Mouse (Mus musculus): ENCODE measurements around the gene Bmp8a. TPM values are rescaled to one million over a fixed set of nuclear protein-coding genes. Genes with fewer than 3 reads are reported as not detected.
"Not testable (repeated sequence)": the region's sequence is repeated elsewhere in the genome, so short reads cannot be mapped to it uniquely, and the experiment has no call there.

Gene Bmp8a
- polyA plus RNA-seq, 1 experiment: not detected

GRCm38 (mm10) chr4:123308292-123308691 lies 34.8 kb downstream of the Bmp8a start:
- Histone ChIP-seq H3K27ac (ENCODE audit: insufficient read depth, low read depth, low read length) (no peak overlapping the region), H3K4me1 (ENCODE audit: control insufficient read depth, insufficient read depth, low read length) (peaks cover 3% of the 10 kb centered on the region), H3K4me3 (ENCODE audit: insufficient read depth, low read length) (no peak overlapping the region)
- no peak for TF ChIP-seq POLR2A (IDR thresholded peaks at IDR 0.05; ENCODE audit: borderline replicate concordance, low read depth, low read length)
- no peak for TF ChIP-seq CTCF (IDR thresholded peaks at IDR 0.05; ENCODE audit: low read depth, low read length)

DNA sequence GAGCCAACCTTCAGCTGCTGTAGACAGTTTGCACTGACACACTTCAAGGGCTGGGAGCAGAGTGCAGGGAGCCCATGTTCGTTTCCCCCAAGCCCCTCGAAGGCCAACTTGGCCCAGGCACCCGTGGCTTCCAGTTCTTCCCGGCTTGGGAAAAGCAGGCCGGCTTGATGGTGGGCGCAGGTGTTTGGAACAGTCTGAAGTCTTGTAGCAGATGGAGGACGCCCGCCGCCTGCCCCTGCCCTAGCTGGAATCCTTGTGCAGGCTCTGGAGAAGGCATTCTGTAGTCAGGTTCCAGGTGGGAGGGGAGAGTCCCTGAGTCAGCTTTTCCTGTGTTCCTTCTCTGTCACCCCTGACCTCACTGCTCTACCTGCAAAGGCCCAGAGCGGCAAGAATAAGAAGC lies 36.1 kb downstream of the Bmp8a start:
- no peak overlapping the region for H3K27ac ChIP-seq (ENCODE audit: insufficient read depth, low read depth, low read length)
- H3K4me3 ChIP-seq (ENCODE audit: insufficient read depth, low read length): no peak overlapping the region
- TF ChIP-seq POLR2A (IDR thresholded peaks at IDR 0.05; ENCODE audit: borderline replicate concordance, low read depth, low read length) (no peak), CTCF (IDR thresholded peaks at IDR 0.05; ENCODE audit: low read depth, low read length) (no peak)
- H3K4me1 ChIP-seq (ENCODE audit: control insufficient read depth, insufficient read depth, low read length): no peaks in the 10 kb centered on the region

GRCm38 (mm10) chr4:123305789-123306188 lies 37.3 kb downstream of the Bmp8a start:
- Histone ChIP-seq H3K4me3 (ENCODE audit: insufficient read depth, low read length) (no peak overlapping the region), H3K27ac (ENCODE audit: insufficient read depth, low read depth, low read length) (no peak overlapping the region), H3K4me1 (ENCODE audit: control insufficient read depth, insufficient read depth, low read length) (no peaks in the 10 kb centered on the region)
- TF ChIP-seq CTCF (IDR thresholded peaks at IDR 0.05; ENCODE audit: low read depth, low read length) (peak; percentile 84), POLR2A (IDR thresholded peaks at IDR 0.05; ENCODE audit: borderline replicate concordance, low read depth, low read length) (no peak)

DNA sequence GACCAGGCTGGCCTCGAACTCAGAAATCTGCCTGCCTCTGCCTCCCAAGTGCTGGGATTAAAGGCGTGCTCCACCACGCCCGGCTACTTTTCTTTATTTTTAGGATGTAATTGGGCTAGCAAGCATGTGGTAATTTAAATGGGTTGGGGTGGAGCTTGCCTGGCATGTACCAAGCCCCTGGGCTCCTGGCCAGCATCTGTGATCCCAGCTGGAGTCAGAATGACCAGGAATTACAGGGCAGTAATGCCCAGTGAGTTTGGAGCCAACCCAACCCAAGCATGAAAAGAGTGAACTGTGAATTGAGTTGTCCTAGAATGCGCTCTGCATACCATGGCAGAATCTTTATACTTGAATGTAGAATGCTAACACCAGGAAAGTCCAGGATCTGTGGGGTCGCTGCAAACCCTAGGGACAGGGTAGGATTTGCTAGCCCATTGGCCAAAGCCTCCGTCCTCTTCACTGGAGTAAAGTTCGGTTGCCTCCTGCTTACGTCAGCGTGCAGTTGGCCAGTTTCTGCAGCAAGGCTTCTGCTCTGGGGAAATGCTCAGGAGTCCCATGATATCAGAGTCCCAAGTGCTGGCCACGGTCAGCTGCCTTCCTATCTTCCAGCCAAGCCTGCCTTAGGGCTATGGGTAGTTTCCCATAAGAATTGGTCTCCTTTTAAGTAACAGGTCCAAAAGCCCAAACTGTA lies 43.9 kb downstream of the Bmp8a start:
- Histone ChIP-seq H3K4me1 (ENCODE audit: control insufficient read depth, insufficient read depth, low read length) (no peaks in the 10 kb centered on the region), H3K4me3 (ENCODE audit: insufficient read depth, low read length) (no peak overlapping the region), H3K27ac (ENCODE audit: insufficient read depth, low read depth, low read length) (no peak overlapping the region)
- TF ChIP-seq POLR2A (IDR thresholded peaks at IDR 0.05; ENCODE audit: borderline replicate concordance, low read depth, low read length): no peak
- no peak for TF ChIP-seq CTCF (IDR thresholded peaks at IDR 0.05; ENCODE audit: low read depth, low read length)

- Histone ChIP-seq H3K4me1 (ENCODE audit: control insufficient read depth, insufficient read depth, low read length) (no peaks in the 10 kb centered on the region), H3K27ac (ENCODE audit: insufficient read depth, low read depth, low read length) (no peak overlapping the region), H3K4me3 (ENCODE audit: insufficient read depth, low read length) (no peak overlapping the region)
- TF ChIP-seq POLR2A (IDR thresholded peaks at IDR 0.05; ENCODE audit: borderline replicate concordance, low read depth, low read length): no peak
- no peak for TF ChIP-seq CTCF (IDR thresholded peaks at IDR 0.05; ENCODE audit: low read depth, low read length)
Measured at GRCm38 (mm10) chr4:123298226-123298625, 44.8 kb downstream of the Bmp8a start.

DNA sequence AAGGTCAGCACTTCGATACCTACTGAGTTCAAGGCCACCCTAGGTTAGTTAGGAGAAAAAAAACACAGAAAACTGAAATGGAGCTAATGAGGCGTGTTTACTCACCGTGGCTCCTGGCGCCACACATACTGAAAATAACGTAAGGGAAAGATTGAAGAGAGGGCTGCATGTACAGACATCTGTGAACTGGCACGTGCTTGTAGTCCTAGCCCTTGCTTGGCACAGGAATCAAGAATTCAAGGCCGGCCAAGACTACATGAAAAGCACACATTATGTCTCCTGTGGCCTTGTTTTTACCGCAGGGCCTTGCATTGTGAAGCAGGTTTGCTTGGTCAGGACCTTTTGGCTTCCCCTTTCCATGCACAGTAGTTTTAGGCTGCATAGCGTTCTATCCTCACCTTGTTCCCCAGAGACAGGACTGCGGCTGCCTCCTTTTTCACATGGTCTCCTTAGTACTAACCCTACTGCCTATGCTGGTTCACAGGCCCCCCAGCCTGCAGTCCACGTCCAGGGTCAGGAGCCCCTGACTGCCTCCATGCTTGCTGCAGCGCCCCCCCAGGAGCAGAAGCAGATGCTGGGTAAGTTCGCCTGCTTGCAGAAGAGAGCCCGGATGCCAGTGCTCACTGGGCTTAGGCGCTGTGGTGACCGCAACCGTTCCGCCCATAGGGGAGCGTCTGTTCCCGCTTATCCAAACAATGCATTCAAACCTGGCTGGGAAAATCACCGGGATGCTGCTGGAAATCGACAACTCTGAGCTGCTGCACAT lies 45.7 kb downstream of the Bmp8a start:
- TF ChIP-seq CTCF (IDR thresholded peaks at IDR 0.05; ENCODE audit: low read depth, low read length) (no peak), POLR2A (IDR thresholded peaks at IDR 0.05; ENCODE audit: borderline replicate concordance, low read depth, low read length) (no peak)
- Histone ChIP-seq H3K4me1 (ENCODE audit: control insufficient read depth, insufficient read depth, low read length) (no peaks in the 10 kb centered on the region), H3K27ac (ENCODE audit: insufficient read depth, low read depth, low read length) (no peak overlapping the region), H3K4me3 (ENCODE audit: insufficient read depth, low read length) (no peak overlapping the region)

DNA sequence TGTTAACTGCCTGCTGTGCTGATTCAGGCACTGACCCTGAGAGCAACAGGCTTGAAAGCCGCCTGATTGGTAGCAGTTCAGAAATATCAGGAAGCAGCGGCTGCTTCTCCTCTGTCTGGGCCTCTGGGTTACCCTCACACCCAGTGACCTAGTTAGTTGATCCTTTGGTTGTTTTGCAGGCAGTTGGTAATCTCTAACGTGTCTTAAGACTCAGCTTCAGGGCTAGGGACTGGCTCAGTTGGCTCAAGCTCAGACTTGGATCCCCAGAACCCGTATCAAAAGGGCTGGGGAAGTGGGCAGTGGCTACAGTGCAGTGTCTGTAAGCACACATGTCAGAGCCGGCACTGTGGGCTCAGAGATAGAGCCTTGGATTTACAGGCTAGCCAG lies 46.9 kb downstream of the Bmp8a start:
- Histone ChIP-seq H3K27ac (ENCODE audit: insufficient read depth, low read depth, low read length) (no peak overlapping the region), H3K4me3 (ENCODE audit: insufficient read depth, low read length) (no peak overlapping the region), H3K4me1 (ENCODE audit: control insufficient read depth, insufficient read depth, low read length) (no peaks in the 10 kb centered on the region)
- TF ChIP-seq CTCF (IDR thresholded peaks at IDR 0.05; ENCODE audit: low read depth, low read length) (no peak), POLR2A (IDR thresholded peaks at IDR 0.05; ENCODE audit: borderline replicate concordance, low read depth, low read length) (no peak)

DNA sequence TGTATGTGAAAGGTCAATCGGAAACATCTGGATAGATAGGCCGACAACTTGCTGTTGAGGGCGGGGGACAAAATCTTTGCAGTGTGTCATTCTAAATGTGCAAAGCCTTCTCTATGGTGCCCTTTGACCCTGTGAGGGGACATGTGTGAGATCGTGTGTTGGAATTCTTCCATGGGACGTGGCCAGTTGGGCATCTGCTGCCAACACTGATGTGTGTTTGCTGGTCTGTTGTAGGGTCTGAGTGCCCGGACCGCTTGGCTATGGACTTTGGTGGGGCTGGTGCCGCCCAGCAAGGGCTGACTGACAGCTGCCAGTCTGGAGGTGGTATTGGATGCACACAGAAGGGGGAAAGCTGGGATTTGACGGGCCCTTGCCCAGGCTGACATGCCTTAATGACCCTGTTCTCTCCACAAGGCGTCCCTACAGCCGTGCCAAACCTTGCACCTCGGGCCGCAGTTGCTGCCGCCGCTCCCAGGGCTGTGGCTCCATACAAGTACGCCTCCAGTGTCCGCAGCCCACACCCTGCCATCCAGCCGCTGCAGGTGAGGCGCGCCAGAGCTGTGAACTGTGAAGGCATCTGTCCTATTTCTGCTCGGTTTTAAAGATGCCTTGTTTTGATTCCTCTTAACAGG lies 47.4 kb downstream of the Bmp8a start:
- no peak for TF ChIP-seq CTCF (IDR thresholded peaks at IDR 0.05; ENCODE audit: low read depth, low read length)
- TF ChIP-seq POLR2A (IDR thresholded peaks at IDR 0.05; ENCODE audit: borderline replicate concordance, low read depth, low read length): no peak
- Histone ChIP-seq H3K4me3 (ENCODE audit: insufficient read depth, low read length) (no peak overlapping the region), H3K27ac (ENCODE audit: insufficient read depth, low read depth, low read length) (no peak overlapping the region), H3K4me1 (ENCODE audit: control insufficient read depth, insufficient read depth, low read length) (no peaks in the 10 kb centered on the region)

DNA sequence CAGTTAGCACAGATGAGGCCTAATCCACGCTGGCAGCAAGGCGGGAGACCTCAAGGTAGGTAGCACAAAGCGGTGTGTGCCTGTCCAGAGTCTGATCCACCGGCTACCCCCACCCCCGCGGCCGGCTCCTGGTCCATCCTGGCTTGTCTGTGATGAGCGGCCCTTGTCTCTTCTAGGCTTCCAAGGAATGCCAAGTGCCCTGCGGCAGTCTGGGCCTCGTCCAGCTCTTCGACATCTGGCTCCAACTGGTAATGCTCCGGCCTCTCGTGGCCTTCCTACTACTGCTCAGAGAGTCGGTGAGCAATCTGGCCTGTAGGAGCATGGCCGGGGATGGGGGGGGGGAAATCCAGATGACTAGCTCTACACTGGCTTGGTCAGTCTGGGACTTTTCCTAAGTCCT lies 48.0 kb downstream of the Bmp8a start:
- H3K4me1 ChIP-seq (ENCODE audit: control insufficient read depth, insufficient read depth, low read length); H3K27ac ChIP-seq (ENCODE audit: insufficient read depth, low read depth, low read length); H3K4me3 ChIP-seq (ENCODE audit: insufficient read depth, low read length): not testable (repeated sequence)
